Mouse (Mus musculus) spleen, adult 18-20 months (tissue): ENCODE data around the gene 9230102O04Rik.

ENCODE experiments used
- DNase-seq, 2 experiments: peaks; one replicate each; pipeline ENCODE4 v3.0.0; 2022; ENCODE audit warnings: mixed read lengths in 2 of 2

9230102O04Rik gene

DNA sequence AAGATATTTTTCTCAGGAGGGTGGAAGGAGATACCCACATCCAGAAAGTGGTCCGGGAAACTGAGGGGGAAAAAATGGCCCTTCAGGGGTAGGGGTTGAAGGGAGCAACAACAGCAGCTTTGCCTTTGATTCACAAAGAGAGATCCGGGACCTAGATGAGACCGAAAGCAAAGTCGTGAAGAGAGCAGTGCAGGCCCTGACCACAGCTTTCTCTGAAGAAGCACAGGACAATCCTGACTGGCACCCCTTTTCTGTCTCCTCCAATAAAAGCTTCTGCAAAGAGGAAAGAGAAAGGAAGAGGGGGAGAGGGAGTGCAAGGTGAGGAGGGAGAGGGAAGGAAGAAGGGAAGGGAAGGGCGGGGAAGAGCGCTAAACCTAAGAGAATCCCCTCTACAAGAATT is 17.5 kb downstream of the 9230102O04Rik start:
- no peak for DNase-seq

- no peak for DNase-seq
These were observed 18.1 kb downstream of the 9230102O04Rik start for GRCm38 (mm10) chr2:9871141-9871716.

GRCm38 (mm10) chr2:9867092-9867825 is 22.1 kb downstream of the 9230102O04Rik start:
- no peak for DNase-seq

DNA sequence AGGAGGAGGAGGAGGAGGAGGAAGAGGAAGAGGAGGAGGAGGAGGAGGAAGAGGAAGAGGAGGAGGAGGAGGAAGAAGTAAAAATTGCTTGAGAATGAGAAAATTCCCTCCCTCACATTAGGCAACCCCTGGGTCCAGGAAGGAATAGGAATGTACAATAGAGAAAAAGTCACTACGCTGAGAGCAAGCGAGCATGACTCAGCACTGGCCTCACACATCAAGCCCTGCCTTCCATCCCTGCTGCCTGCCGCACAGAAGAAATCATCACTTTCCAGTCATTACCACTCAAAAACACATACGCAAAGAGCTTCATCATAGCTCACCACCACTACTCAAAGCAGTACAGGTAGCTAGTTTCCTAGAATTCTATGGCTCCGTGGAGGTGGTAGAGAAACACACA is 28.6 kb downstream of the 9230102O04Rik start:
- no peak for DNase-seq

- DNase-seq: no peak
These were observed 33.5 kb downstream of the 9230102O04Rik start for GRCm38 (mm10) chr2:9855861-9856260.

DNA sequence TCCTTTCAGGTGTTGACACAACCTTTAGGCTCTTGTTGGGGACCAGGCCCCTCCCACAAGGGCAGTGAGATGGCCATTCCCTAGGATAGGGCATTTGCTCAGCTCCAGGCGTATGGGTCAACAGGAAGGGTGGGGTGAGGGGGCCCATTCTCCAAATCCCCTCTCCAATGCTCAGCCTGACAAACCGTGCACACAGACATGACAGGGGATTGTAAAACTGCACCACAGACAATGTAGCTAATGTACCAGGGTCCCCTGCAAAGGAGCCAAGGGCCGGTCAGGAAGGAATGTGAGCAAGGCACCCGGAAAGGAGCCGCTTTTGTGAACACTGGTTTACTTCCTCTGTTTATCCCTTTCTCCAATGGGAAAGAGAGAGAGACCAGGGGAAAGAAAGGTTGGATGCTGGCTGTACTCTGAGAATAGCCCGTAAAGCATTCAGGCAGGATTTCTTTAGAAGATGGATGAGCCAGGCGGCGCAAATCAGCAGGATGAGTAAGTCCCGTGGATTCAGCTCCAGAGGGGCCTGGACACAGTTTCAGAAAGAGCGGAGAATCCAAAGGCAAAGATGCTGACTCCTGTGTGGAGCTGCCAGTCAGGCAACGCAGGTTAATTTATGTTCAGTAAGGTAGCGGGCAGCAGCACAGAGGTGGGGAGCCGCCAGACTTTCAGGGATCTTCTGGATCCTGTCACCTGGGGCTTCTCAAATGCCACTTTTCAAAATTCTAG is 36.3 kb downstream of the 9230102O04Rik start:
- no peak for DNase-seq

DNA sequence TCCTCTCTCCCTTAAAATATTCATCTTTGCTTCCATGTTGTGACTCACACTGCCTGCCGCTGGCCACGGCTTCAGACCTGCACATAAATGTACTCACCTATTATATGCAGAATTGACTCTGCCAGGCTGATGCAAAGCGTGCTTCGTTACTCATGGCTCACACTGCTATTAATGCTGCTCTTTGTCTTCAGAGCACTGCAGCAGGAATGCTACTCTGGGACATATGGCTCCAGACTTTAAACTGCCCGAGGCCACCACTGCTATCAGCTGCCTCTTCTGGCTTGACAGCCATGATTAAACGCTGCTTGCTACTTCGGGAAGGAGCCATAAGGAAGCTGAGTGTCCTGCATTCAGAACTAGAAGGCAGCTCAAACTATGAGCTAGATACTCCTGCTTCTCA is 54.1 kb downstream of the 9230102O04Rik start:
- DNase-seq: no peak

GRCm38 (mm10) chr2:9833712-9834111 is 55.6 kb downstream of the 9230102O04Rik start:
- no peak for DNase-seq
